Mouse (Mus musculus) MEL (cell line): ENCODE results near the gene Msi2. TPM values are rescaled to one million over a fixed set of nuclear protein-coding genes. Genes with fewer than 3 reads are reported as not detected.

Source experiments
- DNase-seq: peaks from one replicate; pipeline ENCODE4 v3.0.0; 2011; ENCODE audit warnings: low read depth, low spot score
- H3K27ac ChIP-seq: 2 replicates; pipeline ENCODE4 v1.5.1; 2012; ENCODE audit warnings: low read depth, mild to moderate bottlenecking, control low read depth, low read length, moderate library complexity; ENCODE audit not compliant: control insufficient read depth
- H3K27me3 ChIP-seq, 2 experiments: fragments of 150-350 bp in 1 of 2; sonication (generic) in 1 of 2; 2 replicates each; pipeline ENCODE4 v1.6.1; 2012; ENCODE audit warnings: low read length in 2 of 2, mild to moderate bottlenecking in 2 of 2, improper control_type of control experiment in 1 of 2, moderate library complexity in 1 of 2; ENCODE audit not compliant: insufficient read depth in 2 of 2, control insufficient read depth in 1 of 2
- H3K36me3 ChIP-seq, 2 experiments: 2 replicates each; pipeline ENCODE4 v1.6.1; 2012 to 2014; ENCODE audit warnings: low read length in 2 of 2, improper control_type of control experiment in 1 of 2, inconsistent platforms in 1 of 2, mild to moderate bottlenecking in 1 of 2; ENCODE audit not compliant: insufficient read depth in 2 of 2, control insufficient read depth in 1 of 2
- H3K4me1 ChIP-seq, 2 experiments: fragments of 150-350 bp in 1 of 2; sonication (generic) in 1 of 2; 2 replicates each; pipeline ENCODE4 v1.6.1; 2012; ENCODE audit warnings: low read length in 2 of 2, improper control_type of control experiment in 1 of 2, mild to moderate bottlenecking in 1 of 2; ENCODE audit not compliant: insufficient read depth in 2 of 2, control insufficient read depth in 1 of 2
- H3K4me3 ChIP-seq, 2 experiments: fragments of 150-350 bp in 1 of 2; sonication (generic) in 1 of 2; 2 replicates each; pipeline ENCODE4 v1.5.1; 2012; ENCODE audit warnings: low read depth in 2 of 2, low read length in 2 of 2, mild to moderate bottlenecking in 2 of 2, moderate library complexity in 2 of 2, control low read depth in 1 of 2, improper control_type of control experiment in 1 of 2; ENCODE audit not compliant: control insufficient read depth in 1 of 2, insufficient read depth in 1 of 2
- H3K79me2 ChIP-seq: 2 replicates; pipeline ENCODE4 v1.6.1; 2012; ENCODE audit warnings: mild to moderate bottlenecking, low read length, moderate library complexity; ENCODE audit not compliant: control insufficient read depth, poor library complexity, insufficient read depth
- H3K9ac ChIP-seq: 2 replicates; pipeline ENCODE4 v1.6.1; 2012; ENCODE audit warnings: low read depth, mild to moderate bottlenecking, control low read depth, low read length, moderate library complexity; ENCODE audit not compliant: control insufficient read depth, poor library complexity, severe bottlenecking
- H3K9me3 ChIP-seq: fragments of 150-350 bp; sonication (generic); replicated peaks from 2 replicates; pipeline ENCODE4 v1.6.1; 2012; ENCODE audit warnings: mild to moderate bottlenecking, low read length, improper control_type of control experiment, moderate library complexity; ENCODE audit not compliant: insufficient read depth
- CHD2 ChIP-seq: IDR thresholded peaks from 2 replicates; pipeline ENCODE4 v1.6.1; 2011; ENCODE audit warnings: low read length, improper control_type of control experiment
- CTCF ChIP-seq, 3 experiments: IDR thresholded peaks in 2 of 3; conservative IDR thresholded peaks in 1 of 3; 2 replicates each; pipeline ENCODE4 v1.5.1; 2011 to 2012; ENCODE audit warnings: low read length in 3 of 3, low read depth in 2 of 3, mild to moderate bottlenecking in 2 of 3, improper control_type of control experiment in 1 of 3, inconsistent platforms in 1 of 3, mixed read lengths in 1 of 3, moderate library complexity in 1 of 3; ENCODE audit not compliant: control insufficient read depth in 1 of 3, insufficient read depth in 1 of 3, poor library complexity in 1 of 3, severe bottlenecking in 1 of 3
- E2F4 ChIP-seq: IDR thresholded peaks from 2 replicates; pipeline ENCODE4 v1.6.1; 2011; ENCODE audit warnings: low read depth, low read length, improper control_type of control experiment, borderline replicate concordance
- ELF1 ChIP-seq: IDR thresholded peaks from 2 replicates; pipeline ENCODE4 v1.6.1; 2014; ENCODE audit warnings: low read depth, mild to moderate bottlenecking, inconsistent platforms, low read length, improper control_type of control experiment, moderate library complexity
- EP300 ChIP-seq, 2 experiments: IDR thresholded peaks; 2 replicates each; pipeline ENCODE4 v1.6.1; 2011; ENCODE audit warnings: improper control_type of control experiment in 2 of 2, low read length in 2 of 2, low read depth in 1 of 2, mild to moderate bottlenecking in 1 of 2
- GABPA ChIP-seq: IDR thresholded peaks from 2 replicates; pipeline ENCODE4 v1.6.1; 2012; ENCODE audit warnings: low read depth, mild to moderate bottlenecking, inconsistent platforms, low read length, improper control_type of control experiment, moderate library complexity
- MAZ ChIP-seq: IDR thresholded peaks from 2 replicates; pipeline ENCODE4 v1.6.1; 2012; ENCODE audit warnings: low read depth, mild to moderate bottlenecking, inconsistent platforms, low read length, improper control_type of control experiment
- MEF2A ChIP-seq: IDR thresholded peaks from 2 replicates; pipeline ENCODE4 v1.6.1; 2014; ENCODE audit warnings: low read depth, mild to moderate bottlenecking, inconsistent platforms, low read length, improper control_type of control experiment; ENCODE audit not compliant: poor library complexity, insufficient replicate concordance, severe bottlenecking; ENCODE audit errors: extremely low read depth
- MXI1 ChIP-seq: IDR thresholded peaks from 2 replicates; pipeline ENCODE4 v1.6.1; 2011; ENCODE audit warnings: mild to moderate bottlenecking, low read depth, low read length, improper control_type of control experiment
- MYC ChIP-seq: IDR thresholded peaks from 2 replicates; pipeline ENCODE4 v1.6.1; 2011; ENCODE audit warnings: low read depth, mild to moderate bottlenecking, low read length, improper control_type of control experiment, moderate library complexity
- NELFE ChIP-seq: IDR thresholded peaks from 2 replicates; pipeline ENCODE4 v1.6.1; 2011; ENCODE audit warnings: low read depth, low read length, improper control_type of control experiment
- POLR2AphosphoS5 ChIP-seq: IDR thresholded peaks from 2 replicates; pipeline ENCODE4 v1.6.1; 2012; ENCODE audit warnings: low read depth, borderline replicate concordance, mild to moderate bottlenecking, inconsistent platforms, low read length, moderate library complexity, mixed read lengths
- SIN3A ChIP-seq: IDR thresholded peaks from 2 replicates; pipeline ENCODE4 v1.6.1; 2012; ENCODE audit warnings: low read length, improper control_type of control experiment, inconsistent platforms
- TAL1 ChIP-seq: IDR thresholded peaks from 2 replicates; pipeline ENCODE4 v1.6.1; 2012; ENCODE audit warnings: mild to moderate bottlenecking, inconsistent platforms, low read length, moderate library complexity, mixed read lengths
- TCF12 ChIP-seq: IDR thresholded peaks from 2 replicates; pipeline ENCODE4 v1.6.1; 2014; ENCODE audit warnings: low read depth, mild to moderate bottlenecking, inconsistent platforms, low read length, improper control_type of control experiment, moderate library complexity
- UBTF ChIP-seq: IDR thresholded peaks from 2 replicates; pipeline ENCODE4 v1.6.1; 2012; ENCODE audit warnings: low read depth, mild to moderate bottlenecking, inconsistent platforms, low read length, improper control_type of control experiment, moderate library complexity, borderline replicate concordance; ENCODE audit not compliant: insufficient read depth
- USF1 ChIP-seq: IDR thresholded peaks from 2 replicates; pipeline ENCODE4 v1.6.1; 2014; ENCODE audit warnings: low read depth, mild to moderate bottlenecking, inconsistent platforms, low read length, improper control_type of control experiment, moderate library complexity
- USF2 ChIP-seq, 2 experiments: IDR thresholded peaks; 2 replicates each; pipeline ENCODE4 v1.6.1; 2011 to 2012; ENCODE audit warnings: improper control_type of control experiment in 2 of 2, low read length in 2 of 2, borderline replicate concordance in 1 of 2, inconsistent platforms in 1 of 2, low read depth in 1 of 2, mild to moderate bottlenecking in 1 of 2; ENCODE audit not compliant: insufficient read depth in 1 of 2
- ZC3H11A ChIP-seq: IDR thresholded peaks from 2 replicates; pipeline ENCODE4 v1.6.1; 2012; ENCODE audit warnings: low read depth, mild to moderate bottlenecking, inconsistent platforms, low read length, improper control_type of control experiment
- ZKSCAN1 ChIP-seq: IDR thresholded peaks from 2 replicates; pipeline ENCODE4 v1.6.1; 2012; ENCODE audit warnings: low read depth, mild to moderate bottlenecking, inconsistent platforms, low read length, improper control_type of control experiment, moderate library complexity
- ZNF384 ChIP-seq: IDR thresholded peaks from 2 replicates; pipeline ENCODE4 v1.6.1; 2012; ENCODE audit warnings: low read depth, mild to moderate bottlenecking, inconsistent platforms, low read length, improper control_type of control experiment
- polyA plus RNA-seq, 2 experiments: library from polyadenylated mRNA; stranded (reverse) in 1 of 2; unstranded in 1 of 2; fragments of >175 nt in 1 of 2; fragments of >200 nt in 1 of 2; gene quantifications; 2 replicates each; pipeline versions ENCODE4 v1.2.1 to v1.2.4; 2012; ENCODE audit warnings: low replicate concordance in 2 of 2, low read depth in 1 of 2; ENCODE audit not compliant: insufficient read length in 2 of 2, insufficient read depth in 1 of 2, missing spikeins in 1 of 2
- total RNA-seq: library from RNA; depleted of rRNA; stranded (reverse); fragments of 300-350 nt; gene quantifications from 2 replicates; pipeline ENCODE4 v1.2.3, GENCODE M21; 2012

Gene Msi2
- total and polyA plus RNA-seq, 3 experiments: 16.2 to 29.7 TPM; not detected in 1

GRCm38 (mm10) chr11:88649009-88649408 is 69.3 kb downstream of the Msi2 start:
- Histone ChIP-seq H3K4me3 (no peak overlapping the region), H3K36me3 (peaks cover 0 to 2% of the 10 kb centered on the region in 2 experiments; a peak in 1 of 4 replicates), H3K27me3 (no peaks in the 10 kb centered on the region)
- TF ChIP-seq SIN3A (no peak), ZNF384 (no peak), UBTF (no peak), ELF1 (no peak), MYC (no peak), E2F4 (no peak), MEF2A (no peak), CTCF (IDR thresholded peaks at IDR 0.05 in 2 of 3, conservative IDR thresholded peaks at IDR 0.05 in 1 of 3; ENCODE audit: control insufficient read depth in 1 of 3, insufficient read depth in 1 of 3, low read depth in 2 of 3, low read length in 3 of 3, poor library complexity in 1 of 3, severe bottlenecking in 1 of 3) (no peak)
- TF ChIP-seq, all 39 proteins: peak for 0
- no peaks in the 10 kb centered on the region for H3K4me1 ChIP-seq
- H3K9me3 ChIP-seq: no peaks in the 10 kb centered on the region
- no peak overlapping the region for H3K9ac ChIP-seq
- no peak for DNase-seq
- H3K79me2 ChIP-seq: no peaks in the 10 kb centered on the region
- no peak overlapping the region for H3K27ac ChIP-seq

- Histone ChIP-seq H3K27me3 (no peaks in the 10 kb centered on the region), H3K27ac (no peak overlapping the region), H3K9me3 (no peaks in the 10 kb centered on the region), H3K4me1 (no peaks in the 10 kb centered on the region), H3K79me2 (no peaks in the 10 kb centered on the region), H3K9ac (no peak overlapping the region), H3K36me3 (peaks cover 0 to 2% of the 10 kb centered on the region in 2 experiments; a peak in 1 of 4 replicates), H3K4me3 (no peak overlapping the region)
- DNase-seq: no peak
- no peak for TF ChIP-seq E2F4
- no peak for TF ChIP-seq CHD2
- TF ChIP-seq SIN3A: no peak
- TF ChIP-seq ZC3H11A: no peak
- no peak for TF ChIP-seq CTCF (IDR thresholded peaks at IDR 0.05 in 2 of 3, conservative IDR thresholded peaks at IDR 0.05 in 1 of 3; ENCODE audit: control insufficient read depth in 1 of 3, insufficient read depth in 1 of 3, low read depth in 2 of 3, low read length in 3 of 3, poor library complexity in 1 of 3, severe bottlenecking in 1 of 3)
- no peak for TF ChIP-seq TCF12
- no peak for TF ChIP-seq GABPA
These were observed 69.9 kb downstream of the Msi2 start for GRCm38 (mm10) chr11:88648407-88648806.

- peaks cover 0 to 2% of the 10 kb centered on the region in 2 experiments; a peak in 1 of 4 replicates for H3K36me3 ChIP-seq
- H3K79me2 ChIP-seq: no peaks in the 10 kb centered on the region
- no peaks in the 10 kb centered on the region for H3K4me1 ChIP-seq
- no peak overlapping the region for H3K9ac ChIP-seq
- no peaks in the 10 kb centered on the region for H3K27me3 ChIP-seq
- H3K4me3 ChIP-seq: no peak overlapping the region
- no peak for DNase-seq
- H3K27ac ChIP-seq: no peak overlapping the region
- TF ChIP-seq ZNF384 (no peak), MXI1 (no peak), MAZ (no peak), NELFE (no peak), EP300 (IDR thresholded peaks at IDR 0.05; ENCODE audit: low read depth in 1 of 2, low read length in 2 of 2) (no peak), ZKSCAN1 (no peak), USF1 (no peak), USF2 (IDR thresholded peaks at IDR 0.05; ENCODE audit: borderline replicate concordance in 1 of 2, insufficient read depth in 1 of 2, low read depth in 1 of 2, low read length in 2 of 2) (no peak), POLR2AphosphoS5 (no peak), E2F4 (no peak), CTCF (IDR thresholded peaks at IDR 0.05 in 2 of 3, conservative IDR thresholded peaks at IDR 0.05 in 1 of 3; ENCODE audit: control insufficient read depth in 1 of 3, insufficient read depth in 1 of 3, low read depth in 2 of 3, low read length in 3 of 3, poor library complexity in 1 of 3, severe bottlenecking in 1 of 3) (no peak), ELF1 (no peak), TAL1 (no peak)
- TF ChIP-seq, all 39 proteins: peak for 0
- no peaks in the 10 kb centered on the region for H3K9me3 ChIP-seq
These were observed 71.8 kb downstream of the Msi2 start for GRCm38 (mm10) chr11:88646493-88646892.
